Mouse (Mus musculus) olfactory bulb, adult 2 months (tissue): Measurements from ENCODE around the gene Car10.

ENCODE experiments used
- CTCF ChIP-seq: fragments of 200-500 bp; IDR thresholded peaks from 2 replicates; pipeline ENCODE4 v1.5.1; 2012; ENCODE audit warnings: low read depth, mild to moderate bottlenecking, low read length, moderate library complexity; ENCODE audit not compliant: insufficient read depth
- POLR2A ChIP-seq: fragments of 200-500 bp; IDR thresholded peaks from 2 replicates; pipeline ENCODE4 v1.6.1; 2012; ENCODE audit warnings: mild to moderate bottlenecking, low read depth, low read length, moderate library complexity; ENCODE audit not compliant: insufficient read depth

DNA sequence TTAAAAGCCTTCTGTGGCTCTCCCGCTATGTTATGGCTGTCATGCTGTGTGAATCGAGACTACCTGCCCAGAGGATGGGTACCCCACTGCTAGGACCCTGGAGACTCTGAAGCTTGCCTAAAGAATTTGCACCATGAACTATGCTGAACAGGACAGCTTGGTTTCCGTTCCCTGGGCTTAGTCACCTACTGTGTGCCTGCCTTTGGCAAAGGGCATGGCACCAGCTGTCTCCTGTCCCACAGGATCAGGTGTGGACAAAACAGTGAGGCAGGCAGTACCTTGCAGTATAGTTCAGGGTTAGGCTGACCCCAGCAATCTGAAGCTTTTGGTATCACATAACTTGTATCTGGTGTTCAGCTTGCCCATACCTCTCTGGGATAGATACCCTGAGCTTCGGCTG lies 25.9 kb downstream of the Car10 start:
- TF ChIP-seq POLR2A: no peak
- no peak for TF ChIP-seq CTCF
